9 mouse cellular contexts compared by ENCODE assay signal in genomic region chr2:60122188-60122587, GRCm38 (mm10).
DNase-seq lines count a peak whose midpoint lies in the region; ATAC-seq lines count a peak whose summit lies in the region.
"Had no signal": no experiment of that assay in that cellular context is flagged by ENCODE, and none has a peak within 500 bp of the region (broad histone marks: within the 10 kb centered on the region; RNA-seq: fewer than 3 reads in every experiment).

No protein-coding gene starts in this region.

- H3K4me2 ChIP-seq in forebrain, embryonic 14.5 days (ENCODE audit: low read length), result peak overlapping the region; percentile 49
- peak overlapping the region; percentile 37 for H3K4me2 ChIP-seq in intestine, embryonic 15.5 days (replicated peaks)
- peak overlapping the region; percentile 47 for H3K4me2 ChIP-seq in neural tube, embryonic 15.5 days

- H3K27ac ChIP-seq in forebrain, embryonic 14.5 days (ENCODE audit: low read depth, low read length), result peak overlapping the region; percentile 60; the same call in 1 of the 2 replicates
- H3K27ac ChIP-seq in intestine, embryonic 15.5 days, result peak overlapping the region; percentile 60; the same call in 1 of the 2 replicates
- H3K27ac ChIP-seq in neural tube, embryonic 15.5 days (replicated peaks), result no peak overlapping the region; the same call in 1 of the 2 replicates

- H3K27me3 ChIP-seq in forebrain, embryonic 14.5 days (replicated peaks; ENCODE audit: control insufficient read depth, insufficient read depth, low read length), result no peaks in the 10 kb centered on the region
- no peaks in the 10 kb centered on the region for H3K27me3 ChIP-seq in intestine, embryonic 15.5 days (replicated peaks)
- H3K27me3 ChIP-seq in neural tube, embryonic 15.5 days (replicated peaks), result no peaks in the 10 kb centered on the region

- peaks cover 26% of the 10 kb centered on the region; the same call in 1 of the 2 replicates for H3K4me1 ChIP-seq in forebrain, embryonic 14.5 days (ENCODE audit: control insufficient read depth, insufficient read depth, low read length)
- H3K4me1 ChIP-seq in intestine, embryonic 15.5 days (replicated peaks), result peaks cover 18% of the 10 kb centered on the region
- peaks cover 45% of the 10 kb centered on the region for H3K4me1 ChIP-seq in neural tube, embryonic 15.5 days

- no peak overlapping the region for H3K4me3 ChIP-seq in forebrain, embryonic 14.5 days (ENCODE audit: low read depth, low read length)
- H3K4me3 ChIP-seq in intestine, embryonic 15.5 days (replicated peaks), result no peak overlapping the region
- H3K4me3 ChIP-seq in neural tube, embryonic 15.5 days (replicated peaks), result no peak overlapping the region

- H3K36me3 ChIP-seq in forebrain, embryonic 14.5 days (ENCODE audit: control insufficient read depth, insufficient read depth, low read length), result no peaks in the 10 kb centered on the region
- H3K36me3 ChIP-seq in intestine, embryonic 15.5 days, result no peaks in the 10 kb centered on the region
- H3K36me3 ChIP-seq in neural tube, embryonic 15.5 days, result no peaks in the 10 kb centered on the region

- 23% methylated on average over 2 of the region's 2 CpGs for WGBS in forebrain, embryonic 14.5 days
- 30% methylated on average over 2 of the region's 2 CpGs for WGBS in intestine, embryonic 15.5 days
- 25% methylated on average over 2 of the region's 2 CpGs for WGBS in neural tube, embryonic 15.5 days

- peak; percentile 16 for DNase-seq in lung, postnatal 36 days
- DNase-seq in lung, adult 18-20 months, result no peak
- peak; percentile 70 for DNase-seq in forebrain, embryonic 14.5 days (ENCODE audit: low spot score)
- DNase-seq in kidney, postnatal 10 days, result no peak
- DNase-seq in adrenal gland, postnatal 25 days, result no peak
- DNase-seq in layer of hippocampus, postnatal 25 days (ENCODE audit: extremely low spot score in 1 of 2, low spot score in 1 of 2), result no peak
- DNase-seq: cerebellum, adult 11-12 months had no signal

- ATAC-seq in forebrain, embryonic 14.5 days, result no peak
- ATAC-seq in intestine, embryonic 15.5 days, result 0 out of 2 replicates have a peak, but pooled peaks have one; percentile 7
- ATAC-seq in neural tube, embryonic 15.5 days (ENCODE audit: low FRiP score), result no peak

- no peak overlapping the region for H3K9ac ChIP-seq in forebrain, embryonic 14.5 days (ENCODE audit: low read length)
- no peak overlapping the region for H3K9ac ChIP-seq in intestine, embryonic 15.5 days
- no peak overlapping the region for H3K9ac ChIP-seq in neural tube, embryonic 15.5 days (replicated peaks)

- no peaks in the 10 kb centered on the region for H3K9me3 ChIP-seq in forebrain, embryonic 14.5 days (replicated peaks; ENCODE audit: control insufficient read depth, low read length)
- H3K9me3 ChIP-seq in intestine, embryonic 15.5 days, result no peaks in the 10 kb centered on the region
- no peaks in the 10 kb centered on the region for H3K9me3 ChIP-seq in neural tube, embryonic 15.5 days (replicated peaks)

Comparison
In these comparisons a context has a peak if more than half of its experiments do, and no peak if none do; other contexts are left out.
1. DNase-seq: peak in lung, postnatal 36 days (single experiment) and forebrain, embryonic 14.5 days (single experiment); none in lung, adult 18-20 months (0 of 2), kidney, postnatal 10 days (single experiment), adrenal gland, postnatal 25 days (single experiment) and layer of hippocampus, postnatal 25 days (0 of 2).
2. Peak in every context shown above with its lines, with median percentiles within 50 percentile points of each other: H3K4me2 ChIP-seq.